Mouse (Mus musculus) CH12.LX (cell line): Measurements from ENCODE around the gene 6430548M08Rik. TPM values are rescaled to one million over a fixed set of nuclear protein-coding genes. Genes with fewer than 3 reads are reported as not detected.

Source experiments
- DNase-seq: peaks from one replicate; pipeline ENCODE4 v3.0.0-alpha.2; 2013; ENCODE audit errors: extremely low read depth
- H3K27ac ChIP-seq: 2 replicates; pipeline ENCODE4 v1.5.1; 2012; ENCODE audit warnings: low read depth, mild to moderate bottlenecking, control low read depth, moderate library complexity; ENCODE audit not compliant: insufficient read depth
- H3K27me3 ChIP-seq: replicated peaks from 2 replicates; pipeline ENCODE3; 2012; ENCODE audit warnings: inconsistent platforms
- H3K36me3 ChIP-seq, 2 experiments: replicated peaks in 1 of 2; 2 replicates each; pipeline versions ENCODE3 to v1.6.1; 2012; ENCODE audit warnings: inconsistent platforms in 1 of 2, low read length in 1 of 2, mild to moderate bottlenecking in 1 of 2, mixed read lengths in 1 of 2, moderate library complexity in 1 of 2; ENCODE audit not compliant: control insufficient read depth in 1 of 2, insufficient read depth in 1 of 2
- H3K4me1 ChIP-seq, 2 experiments: 2 replicates each; pipeline ENCODE4 v1.6.1; 2012; ENCODE audit warnings: inconsistent platforms in 1 of 2, moderate library complexity in 1 of 2; ENCODE audit not compliant: insufficient read depth in 2 of 2, control insufficient read depth in 1 of 2
- H3K4me2 ChIP-seq: 2 replicates; pipeline ENCODE4 v1.6.1; 2012; ENCODE audit warnings: low read depth, mild to moderate bottlenecking, control low read depth; ENCODE audit not compliant: poor library complexity, insufficient read depth, severe bottlenecking
- H3K4me3 ChIP-seq, 3 experiments: fragments of 150-350 bp in 1 of 3; sonication (generic) in 1 of 3; replicated peaks in 1 of 3; 2 replicates each; pipeline versions ENCODE3 to v1.5.1; 2011 to 2012; ENCODE audit warnings: low read depth in 2 of 3, low read length in 2 of 3, mild to moderate bottlenecking in 2 of 3, moderate library complexity in 2 of 3, control low read depth in 1 of 3, improper control_type of control experiment in 1 of 3, inconsistent platforms in 1 of 3, mixed read lengths in 1 of 3; ENCODE audit not compliant: poor library complexity in 1 of 3
- H3K79me2 ChIP-seq: replicated peaks from 2 replicates; pipeline ENCODE4 v1.6.1; 2012; ENCODE audit warnings: mild to moderate bottlenecking, moderate library complexity; ENCODE audit not compliant: control insufficient read depth, poor library complexity, insufficient read depth, severe bottlenecking; ENCODE audit errors: extremely low read depth
- H3K9ac ChIP-seq: 2 replicates; pipeline ENCODE4 v1.6.1; 2012; ENCODE audit warnings: low read depth, mild to moderate bottlenecking, control low read depth, moderate library complexity; ENCODE audit not compliant: insufficient read depth
- H3K9me3 ChIP-seq: replicated peaks from 2 replicates; pipeline ENCODE3; 2012; ENCODE audit warnings: low read length, inconsistent platforms, mixed read lengths
- CHD2 ChIP-seq: IDR thresholded peaks from 2 replicates; pipeline ENCODE4 v1.6.1; 2011; ENCODE audit warnings: low read length, improper control_type of control experiment
- E2F4 ChIP-seq: IDR thresholded peaks from 2 replicates; pipeline ENCODE4 v1.6.1; 2011; ENCODE audit warnings: low read depth, low read length, improper control_type of control experiment; ENCODE audit not compliant: insufficient replicate concordance
- ELF1 ChIP-seq: IDR thresholded peaks from 2 replicates; pipeline ENCODE4 v1.6.1; 2014; ENCODE audit warnings: low read depth, mild to moderate bottlenecking, inconsistent platforms, low read length, improper control_type of control experiment
- HCFC1 ChIP-seq: IDR thresholded peaks from 2 replicates; pipeline ENCODE4 v1.6.1; 2012; ENCODE audit warnings: low read depth, mild to moderate bottlenecking, inconsistent platforms, low read length, improper control_type of control experiment
- JUN ChIP-seq: IDR thresholded peaks from 2 replicates; pipeline ENCODE4 v1.6.1; 2011; ENCODE audit warnings: low read depth, mild to moderate bottlenecking, low read length, improper control_type of control experiment, moderate library complexity; ENCODE audit not compliant: insufficient read depth
- KAT2A ChIP-seq: IDR thresholded peaks from 2 replicates; pipeline ENCODE4 v1.6.1; 2012; ENCODE audit warnings: low read length, improper control_type of control experiment, inconsistent platforms; ENCODE audit not compliant: insufficient replicate concordance
- MAZ ChIP-seq: IDR thresholded peaks from 2 replicates; pipeline ENCODE4 v1.6.1; 2012; ENCODE audit warnings: low read depth, mild to moderate bottlenecking, inconsistent platforms, low read length, improper control_type of control experiment, moderate library complexity
- NRF1 ChIP-seq: IDR thresholded peaks from 2 replicates; pipeline ENCODE4 v1.6.1; 2014; ENCODE audit warnings: low read depth, mild to moderate bottlenecking, inconsistent platforms, low read length, improper control_type of control experiment, moderate library complexity
- POLR2A ChIP-seq: IDR thresholded peaks from 2 replicates; pipeline ENCODE4 v1.6.1; 2011; ENCODE audit warnings: low read depth, mild to moderate bottlenecking, improper control_type of control experiment, low read length
- POLR2AphosphoS2 ChIP-seq: IDR thresholded peaks from 2 replicates; pipeline ENCODE4 v1.6.1; 2011; ENCODE audit warnings: low read depth, low read length, improper control_type of control experiment
- RAD21 ChIP-seq: IDR thresholded peaks from 2 replicates; pipeline ENCODE4 v1.6.1; 2011; ENCODE audit warnings: low read depth, mild to moderate bottlenecking, low read length, improper control_type of control experiment, moderate library complexity
- RCOR1 ChIP-seq: conservative IDR thresholded peaks from 2 replicates; pipeline ENCODE4 v1.6.1; 2012; ENCODE audit warnings: low read depth, mild to moderate bottlenecking, inconsistent platforms, low read length, improper control_type of control experiment
- SIN3A ChIP-seq: IDR thresholded peaks from 2 replicates; pipeline ENCODE4 v1.6.1; 2012; ENCODE audit warnings: low read length, improper control_type of control experiment, inconsistent platforms
- TCF12 ChIP-seq: IDR thresholded peaks from 2 replicates; pipeline ENCODE4 v1.6.1; 2014; ENCODE audit warnings: low read depth, mild to moderate bottlenecking, inconsistent platforms, low read length, improper control_type of control experiment
- USF2 ChIP-seq: conservative IDR thresholded peaks from 2 replicates; pipeline ENCODE4 v1.6.1; 2011; ENCODE audit warnings: low read depth, low read length, improper control_type of control experiment
- dilution Hi-C: fragments of 300-500 bp; cut with MboI; formaldehyde crosslinking; loops from 2 replicates; pipeline ENCODE4 v1.14.3; 2020; ENCODE audit warnings: low sequenced_read_pairs; ENCODE audit not compliant: extremely low pct_unique_long_range_greater_than_20kb, extremely low pct_ligation_motif_present
- in situ Hi-C: fragments of 300-500 bp; cut with MboI; formaldehyde crosslinking; loops from 3 replicates; pipeline ENCODE4 v1.14.3; 2019; ENCODE audit warnings: low sequenced_read_pairs, low pct_ligation_motif_present, low pct_unique_long_range_greater_than_20kb, mixed read lengths
- polyA plus RNA-seq: library from polyadenylated mRNA; unstranded; fragments of >175 nt; gene quantifications from 2 replicates; pipeline ENCODE4 v1.2.1, GENCODE M21; 2012; ENCODE audit warnings: low read depth; ENCODE audit not compliant: insufficient read length
- total RNA-seq, 2 experiments: library from RNA; depleted of rRNA; stranded (reverse); fragments of 300-350 nt in 1 of 2; fragments of >200 nt in 1 of 2; gene quantifications; 2 replicates each; pipeline ENCODE4 v1.2.3; 2012 to 2014

Gene 6430548M08Rik
- total and polyA plus RNA-seq, 3 experiments = 0.13 TPM; not detected in 2

DNA sequence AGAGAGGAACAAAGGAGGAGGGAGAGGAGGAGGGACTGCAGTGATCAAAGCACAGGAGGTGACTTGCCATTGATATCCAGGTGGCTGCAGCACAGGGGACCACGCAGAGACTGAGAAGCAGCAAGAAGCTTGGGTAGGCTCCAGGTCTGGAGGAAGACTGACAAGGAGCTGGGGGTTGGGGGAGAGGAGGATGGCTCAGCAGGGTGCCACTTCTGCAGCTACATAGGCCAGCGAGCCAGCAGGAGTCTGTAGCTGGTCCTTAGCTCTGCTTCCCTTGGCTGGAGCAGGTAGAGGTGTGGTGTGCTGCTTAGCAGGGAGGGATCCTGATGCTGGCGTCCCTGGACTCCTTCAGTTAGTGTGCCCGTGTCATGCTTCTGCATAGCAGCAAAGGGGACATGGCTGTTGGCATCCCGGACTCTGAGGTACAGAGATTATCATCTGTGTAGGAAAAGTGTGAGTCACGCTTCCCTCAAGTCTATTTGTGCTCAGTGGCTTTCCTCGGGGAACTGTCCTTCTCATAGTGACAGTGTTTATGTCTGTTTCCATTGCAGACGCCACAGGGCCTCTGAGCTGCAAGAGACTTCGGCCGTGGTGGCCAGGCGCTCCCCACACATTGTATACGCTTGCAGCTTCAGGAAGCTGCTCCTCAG, 30.8 kb downstream of the 6430548M08Rik start:
- no peak overlapping the region for H3K4me2 ChIP-seq
- TF ChIP-seq HCFC1 (no peak), MAZ (no peak), NRF1 (no peak), POLR2A (no peak), ELF1 (no peak), CHD2 (no peak), RAD21 (no peak), POLR2AphosphoS2 (no peak)
- TF ChIP-seq, all 38 proteins: peak for 0
- Histone ChIP-seq H3K9me3 (no peaks in the 10 kb centered on the region), H3K9ac (no peak overlapping the region), H3K27ac (no peak overlapping the region), H3K36me3 (no peaks in the 10 kb centered on the region), H3K4me3 (no peak overlapping the region), H3K4me1 (no peaks in the 10 kb centered on the region), H3K27me3 (peaks cover 83% of the 10 kb centered on the region), H3K79me2 (no peaks in the 10 kb centered on the region)
- in situ Hi-C loops (no loop called here), dilution Hi-C loops (no loop called here)
- no peak for DNase-seq

DNA sequence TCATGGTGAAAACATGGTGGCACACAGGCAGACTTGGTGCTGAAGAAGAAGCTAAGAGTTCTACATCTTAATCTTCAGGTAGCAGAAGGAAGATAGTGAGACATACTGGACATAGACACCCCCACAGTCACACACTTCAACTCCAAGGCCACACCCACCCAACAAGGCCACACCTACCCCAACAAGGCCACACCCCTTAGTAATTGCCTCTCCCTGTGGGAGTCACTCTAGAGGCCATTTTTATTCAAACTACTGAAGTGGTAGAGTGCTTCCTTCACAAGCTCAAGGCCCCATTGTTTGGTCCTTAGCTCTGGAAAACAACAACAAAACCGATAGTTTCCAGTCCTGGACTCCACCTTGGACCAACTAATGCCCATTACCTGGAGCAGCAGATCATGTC, 32.1 kb downstream of the 6430548M08Rik start:
- dilution Hi-C loops = no loop called here
- Histone ChIP-seq H3K9ac (no peak overlapping the region), H3K4me3 (no peak overlapping the region), H3K4me1 (no peaks in the 10 kb centered on the region), H3K36me3 (no peaks in the 10 kb centered on the region), H3K79me2 (no peaks in the 10 kb centered on the region), H3K27me3 (peaks cover 82% of the 10 kb centered on the region), H3K9me3 (no peaks in the 10 kb centered on the region), H3K4me2 (no peak overlapping the region), H3K27ac (no peak overlapping the region)
- in situ Hi-C loops = no loop called here
- TF ChIP-seq RCOR1 (no peak), E2F4 (no peak), SIN3A (no peak), JUN (no peak), MAZ (no peak), HCFC1 (no peak), USF2 (no peak), KAT2A (no peak), TCF12 (no peak)
- no peak for DNase-seq
